Mouse (Mus musculus) layer of hippocampus, adult 9-10 months (tissue): ENCODE results near the gene Camk2d.

Experiments
- DNase-seq: peaks from one replicate; pipeline ENCODE4 v3.0.0; 2022; ENCODE audit warnings: low spot score

Gene Camk2d

DNA sequence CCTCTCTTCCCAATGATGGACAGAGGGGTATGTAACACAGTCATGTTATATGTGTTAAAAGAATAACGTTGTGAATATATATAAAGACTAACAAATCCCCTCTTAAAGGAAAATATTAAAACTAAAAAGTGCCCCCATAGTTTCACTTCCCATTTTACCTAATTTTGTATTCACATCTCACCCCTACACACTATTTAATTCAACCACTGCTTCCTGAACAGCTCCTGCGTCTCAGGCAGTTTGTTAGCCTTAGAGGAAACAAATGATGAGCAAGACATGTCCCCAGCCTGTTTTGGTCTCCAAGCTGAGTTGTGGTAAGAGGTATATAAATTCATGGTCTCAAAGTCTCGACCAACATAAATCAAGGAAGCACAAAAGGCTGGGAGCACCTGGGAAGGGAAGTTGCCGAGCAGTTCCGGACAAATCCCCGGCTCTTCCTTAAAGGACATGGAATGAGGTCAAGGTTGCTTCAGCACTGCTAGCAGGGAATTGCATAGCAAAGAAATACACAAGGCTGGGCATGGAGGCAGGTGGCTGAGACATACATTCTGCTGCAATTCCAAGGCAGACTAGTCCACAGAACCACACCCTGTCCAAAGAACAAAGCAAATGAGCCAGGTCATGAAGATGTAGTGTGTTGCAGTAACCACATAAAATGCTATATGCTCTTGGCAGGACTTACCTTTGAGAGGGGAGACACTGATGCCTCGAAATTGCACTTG, 155.4 kb downstream of the Camk2d start:
- no peak for DNase-seq

DNA sequence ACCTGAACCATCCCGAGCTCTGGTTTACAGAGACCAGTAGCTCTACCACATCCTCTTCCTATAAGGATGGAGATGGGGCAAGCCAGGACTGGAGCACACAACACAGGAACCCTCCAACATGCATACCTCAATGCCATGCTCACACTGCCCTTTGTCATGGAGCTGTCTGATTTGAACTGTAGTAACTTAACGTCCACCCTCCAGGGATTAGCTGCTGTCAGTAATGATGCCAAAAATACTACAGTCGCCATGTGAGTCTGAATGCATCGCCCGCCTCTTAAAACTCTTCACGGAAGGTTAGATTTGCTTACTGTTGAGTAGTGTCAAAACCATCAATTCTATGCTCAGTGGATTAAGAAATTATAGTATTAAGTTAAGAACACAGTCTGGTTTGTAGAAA, 156.9 kb downstream of the Camk2d start:
- no peak for DNase-seq

DNA sequence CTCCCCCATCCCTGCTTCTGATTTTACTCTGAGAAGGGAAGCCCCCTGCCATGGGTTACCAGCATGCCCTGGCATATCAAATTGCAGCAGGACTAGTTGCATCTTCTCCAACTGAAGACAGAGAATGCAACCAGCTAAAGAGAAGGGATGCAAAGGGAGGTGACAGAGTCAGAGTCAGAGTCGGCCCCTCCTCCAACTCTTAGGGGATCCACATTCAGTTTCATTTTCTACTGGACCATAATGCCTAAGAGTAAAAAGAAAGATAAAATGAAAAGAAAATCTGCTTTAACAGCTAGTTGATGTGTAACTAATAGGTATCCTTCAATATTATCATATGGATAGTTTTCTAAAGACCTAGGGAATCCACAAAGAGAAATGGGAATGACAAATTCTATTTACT, 162.3 kb downstream of the Camk2d start:
- DNase-seq: no peak

DNA sequence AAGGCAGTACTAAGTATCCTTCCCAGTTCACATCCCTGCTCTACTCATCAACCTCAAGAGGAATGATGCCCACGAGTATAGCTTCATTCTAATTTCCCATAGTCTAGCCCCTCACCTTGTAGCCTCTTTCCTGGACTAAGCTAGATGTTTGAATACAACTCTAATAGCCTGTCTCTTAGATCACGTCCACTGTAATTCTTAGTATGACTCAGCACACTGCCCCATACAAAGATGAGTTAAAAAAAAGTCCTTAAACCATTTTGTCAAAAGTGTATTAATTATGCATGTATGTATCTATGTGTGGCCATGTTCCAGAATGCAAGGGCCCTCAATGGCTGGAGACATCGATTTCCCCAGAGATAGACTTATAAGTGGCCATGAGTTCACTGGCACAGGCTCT, 164.5 kb downstream of the Camk2d start:
- DNase-seq: no peak

DNA sequence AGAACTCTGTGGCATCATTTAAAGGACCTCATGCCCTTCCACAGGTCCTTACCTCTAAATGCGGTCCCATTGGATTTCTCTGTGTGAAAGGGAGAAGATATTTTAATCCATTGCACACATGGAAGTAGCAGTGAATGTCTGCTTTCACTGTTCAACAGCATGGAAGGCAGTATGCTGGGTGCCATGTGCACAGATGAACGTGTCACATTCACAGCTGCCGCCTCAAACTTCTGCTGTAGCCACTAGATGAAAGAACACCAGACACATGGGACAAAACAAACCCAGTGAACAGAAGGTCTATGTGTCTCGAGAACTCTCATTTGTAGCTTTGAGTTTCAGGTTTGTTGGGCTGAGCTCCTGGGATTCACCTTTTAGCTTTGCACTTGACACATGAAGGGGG, 168.6 kb downstream of the Camk2d start:
- no peak for DNase-seq

DNA sequence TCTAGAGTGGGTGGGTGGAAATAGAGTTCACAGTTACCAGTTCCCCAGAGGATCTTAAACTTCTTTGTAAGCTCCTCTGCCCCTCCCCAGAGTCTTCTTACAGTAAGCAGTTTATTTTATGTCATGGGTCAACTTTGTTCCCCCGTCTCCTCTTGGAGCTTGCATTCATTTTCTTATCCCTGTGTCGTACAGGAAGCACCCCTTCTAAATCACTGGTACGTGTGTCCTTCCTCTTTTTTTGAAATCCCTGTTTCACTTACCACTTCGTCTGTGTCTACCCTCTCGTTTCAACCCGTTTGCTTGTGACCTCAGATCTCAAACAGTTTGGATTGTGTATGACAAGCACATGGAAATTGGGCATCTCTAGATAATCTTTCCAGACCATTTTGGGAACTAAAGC, 174.0 kb downstream of the Camk2d start:
- DNase-seq: no peak

DNA sequence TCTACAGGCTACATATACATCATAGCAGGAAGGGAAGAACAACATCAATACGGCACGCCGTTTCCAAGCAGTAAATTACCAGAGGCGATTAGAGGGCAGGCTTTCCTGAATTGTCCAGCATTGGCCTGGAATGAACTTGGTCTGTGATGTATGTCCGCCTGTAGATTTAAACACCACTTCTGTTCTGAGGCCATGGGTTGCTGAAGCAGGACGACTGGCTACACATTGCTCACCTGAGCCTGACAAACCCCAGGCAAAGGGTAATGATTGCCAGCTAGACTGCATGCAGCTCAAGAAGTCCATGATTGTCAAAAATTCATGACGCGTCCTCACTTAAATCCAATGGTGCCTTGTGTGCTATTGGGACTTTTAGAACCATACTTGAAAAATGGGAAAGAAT, 174.9 kb downstream of the Camk2d start:
- no peak for DNase-seq

DNA sequence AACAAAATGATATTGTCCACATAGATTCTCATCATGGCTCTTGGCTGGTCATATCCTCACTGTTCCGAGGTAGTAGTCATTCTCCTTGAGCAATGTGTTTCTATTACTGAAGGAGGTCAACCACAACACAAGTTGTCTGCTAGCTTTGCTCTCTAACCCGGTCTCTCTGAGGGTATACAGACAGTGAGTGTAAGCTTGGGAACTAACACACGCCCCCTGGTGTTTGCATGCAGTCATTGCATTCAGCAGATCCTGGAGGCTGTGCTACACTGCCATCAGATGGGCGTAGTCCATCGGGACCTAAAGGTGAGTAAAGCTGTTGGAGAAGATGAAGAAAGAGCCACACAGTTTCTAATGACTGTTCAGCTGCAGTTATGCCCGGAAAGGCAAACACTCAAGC, 175.4 kb downstream of the Camk2d start:
- peak; percentile 51 for DNase-seq

DNA sequence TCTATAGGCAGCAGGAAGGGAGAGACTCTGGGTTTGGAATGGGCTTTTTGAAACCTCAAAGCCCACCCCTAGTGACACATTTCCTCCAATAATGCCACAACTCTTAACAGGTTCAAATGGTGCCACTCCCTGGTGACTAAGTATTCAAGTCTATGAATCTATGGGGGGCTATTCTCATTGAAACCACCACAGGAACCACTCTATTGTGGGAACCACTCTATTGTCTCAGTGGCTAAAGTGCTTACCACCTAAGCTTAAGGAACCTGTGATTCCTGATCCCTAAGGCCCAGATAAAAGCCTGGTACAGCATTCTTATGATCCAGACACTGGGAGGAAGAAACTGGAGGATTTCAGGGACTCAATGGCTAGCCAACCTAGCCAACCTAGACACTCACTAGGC, 179.9 kb downstream of the Camk2d start:
- no peak for DNase-seq

DNA sequence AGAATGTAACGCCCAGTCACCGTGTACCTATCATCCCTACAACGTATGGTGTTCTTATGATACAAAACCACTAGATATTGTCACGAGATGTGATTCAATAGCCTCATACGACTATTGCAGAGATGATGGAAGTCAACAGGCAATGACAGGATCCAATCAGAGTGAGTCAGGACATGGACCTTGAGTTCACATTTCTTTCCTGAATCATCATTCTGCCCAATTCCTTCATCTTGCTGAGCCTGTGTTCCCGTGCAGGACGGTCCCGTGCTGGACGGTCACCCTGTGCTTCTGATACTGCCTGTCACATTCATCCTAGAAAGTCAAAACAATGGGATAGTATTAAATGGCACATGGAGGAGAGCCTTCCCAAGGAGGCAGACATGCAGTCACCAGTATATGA, 181.0 kb downstream of the Camk2d start:
- no peak for DNase-seq

DNA sequence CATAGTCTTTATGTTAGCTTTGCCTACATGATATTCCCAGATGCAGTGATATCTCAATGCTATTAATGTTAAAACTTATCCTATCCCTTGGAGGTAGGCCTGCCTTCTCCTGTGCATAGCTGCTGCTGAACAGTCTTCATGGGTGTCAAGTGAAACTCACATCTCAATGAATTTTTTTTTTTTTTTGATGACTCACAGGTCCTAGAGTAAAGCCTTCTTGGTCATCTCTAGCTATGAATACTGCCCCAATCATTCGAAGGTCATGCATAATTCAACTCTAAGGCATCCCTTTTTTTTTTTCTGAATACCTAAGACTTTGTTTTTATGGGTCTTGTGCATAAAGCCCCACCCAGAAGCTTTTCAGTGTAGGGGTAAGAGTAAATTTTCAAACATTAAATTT, 181.8 kb downstream of the Camk2d start:
- DNase-seq: no peak

DNA sequence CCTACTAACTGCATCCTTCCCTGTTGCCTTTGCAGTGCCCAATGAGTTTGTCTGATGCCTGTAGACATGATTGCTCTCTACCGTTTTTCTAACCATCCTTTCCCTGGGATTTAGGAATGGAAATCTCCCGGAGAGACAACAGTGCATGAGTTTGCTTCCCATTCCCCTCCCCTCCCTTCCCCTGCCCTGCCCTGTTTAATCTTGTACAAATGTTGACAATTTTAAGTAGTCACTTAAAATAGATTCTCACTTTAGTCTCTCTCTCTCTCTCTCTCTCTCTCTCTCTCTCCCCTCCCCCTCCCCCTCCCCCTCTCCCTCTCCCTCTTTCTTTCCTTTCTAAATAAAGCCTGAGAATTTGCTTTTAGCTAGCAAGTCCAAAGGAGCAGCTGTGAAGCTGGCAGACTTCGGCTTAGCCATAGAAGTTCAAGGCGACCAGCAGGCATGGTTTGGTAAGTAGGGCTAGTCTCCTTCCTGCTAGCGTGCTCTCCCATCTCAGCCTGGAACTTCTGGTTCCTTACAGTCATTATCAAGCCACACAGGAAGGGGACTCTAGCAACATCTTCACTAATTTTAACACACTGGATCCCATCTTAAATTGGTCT, 184.0 kb downstream of the Camk2d start:
- no peak for DNase-seq

DNA sequence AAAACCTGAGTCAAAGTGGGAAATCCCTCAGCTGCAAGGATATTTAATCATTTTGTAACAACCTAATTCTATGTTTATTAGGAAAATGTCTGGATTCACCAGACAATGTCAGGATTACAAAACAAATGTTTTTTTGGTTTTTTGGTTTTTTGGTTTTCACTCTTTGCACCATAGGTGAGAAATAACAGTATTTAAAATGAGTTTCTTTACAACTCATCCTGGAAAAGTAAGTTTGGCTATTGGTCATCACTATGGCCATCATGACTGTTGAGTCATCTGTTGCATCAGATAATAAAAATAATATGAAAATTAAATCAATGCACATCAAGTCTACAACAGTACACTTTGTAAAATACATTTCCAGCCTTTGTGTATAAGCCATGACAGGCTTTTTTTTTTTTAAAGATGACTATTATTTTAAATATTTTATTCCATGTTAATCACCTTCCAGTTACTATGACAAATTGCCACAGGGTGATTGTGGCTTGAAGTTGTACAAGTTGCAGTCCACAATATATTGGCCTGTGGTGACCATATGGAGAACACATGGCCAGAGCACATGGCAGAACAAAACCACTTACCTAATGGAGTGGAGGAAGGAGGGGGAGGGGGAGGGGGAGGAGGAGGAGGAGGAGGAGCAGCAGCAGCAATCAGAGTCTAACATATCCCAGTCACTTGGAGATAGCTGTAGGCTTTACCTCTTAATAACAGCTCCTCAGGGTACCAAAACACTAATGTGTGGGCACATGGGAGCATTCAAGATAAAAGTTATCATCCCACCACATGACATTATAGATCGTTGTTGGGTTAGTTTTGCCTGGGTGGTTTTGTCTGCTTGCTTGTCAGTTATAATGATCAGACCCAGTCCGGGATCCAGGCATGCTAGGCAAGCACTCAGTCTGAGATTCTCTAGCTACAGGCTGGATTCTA, 197.2 kb downstream of the Camk2d start:
- DNase-seq: no peak

DNA sequence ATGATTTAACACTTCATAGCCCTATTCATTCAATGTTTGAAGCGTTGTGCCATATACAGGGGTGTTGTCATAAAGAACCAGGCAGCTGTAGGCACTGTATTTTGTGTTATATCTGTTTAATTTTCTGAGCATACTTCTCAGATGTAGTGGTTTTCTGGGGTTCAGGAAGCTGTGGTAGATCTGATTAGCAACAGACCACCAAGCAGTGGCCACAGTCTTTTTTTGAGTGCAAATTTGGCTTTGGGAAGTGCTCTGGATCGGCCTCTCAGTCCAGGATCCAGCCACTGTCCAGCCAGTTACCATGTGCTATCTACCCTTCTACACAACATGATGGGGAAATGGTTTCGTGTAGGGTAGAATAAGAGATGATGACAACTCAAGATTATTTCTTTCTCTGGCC, 199.8 kb downstream of the Camk2d start:
- DNase-seq: no peak

DNA sequence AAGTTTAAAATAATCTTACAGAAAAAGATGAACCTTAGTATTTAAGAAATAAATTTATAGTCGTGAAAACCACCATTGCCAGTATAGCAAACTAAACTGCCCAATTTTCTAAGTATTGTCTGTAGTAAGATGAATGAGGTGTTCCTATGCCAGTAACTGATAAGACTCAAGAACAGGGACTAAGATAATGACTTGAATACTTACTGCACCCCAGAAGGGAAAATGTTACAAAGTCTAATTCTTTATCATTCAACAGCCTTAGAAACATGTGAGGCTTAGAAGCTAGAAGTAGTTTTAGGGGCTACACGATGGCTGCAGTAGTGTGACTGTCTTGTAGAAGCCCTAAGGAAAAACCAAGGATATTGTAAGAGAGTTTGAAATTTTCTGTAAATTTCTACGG, 200.9 kb downstream of the Camk2d start:
- DNase-seq: no peak

DNA sequence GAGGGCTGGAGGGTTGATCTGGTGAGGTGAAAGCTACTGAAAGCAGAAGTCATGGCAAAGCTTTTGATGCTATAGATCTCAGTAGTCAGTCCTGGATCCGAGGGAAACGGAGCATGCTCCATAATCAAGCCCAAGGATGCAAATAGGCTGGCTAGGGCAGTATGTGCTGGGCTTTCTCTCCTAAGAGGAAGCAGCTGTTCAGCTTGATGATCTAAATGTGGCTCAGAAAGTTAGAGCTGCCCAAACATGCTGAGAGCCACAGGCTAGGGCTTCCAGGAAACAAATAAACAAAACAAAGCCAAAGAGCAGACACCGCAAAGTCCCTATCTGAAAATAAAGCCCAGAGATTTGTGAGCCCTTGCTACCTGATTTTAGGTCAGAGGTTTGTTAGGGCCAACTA, 201.7 kb downstream of the Camk2d start:
- DNase-seq: no peak

DNA sequence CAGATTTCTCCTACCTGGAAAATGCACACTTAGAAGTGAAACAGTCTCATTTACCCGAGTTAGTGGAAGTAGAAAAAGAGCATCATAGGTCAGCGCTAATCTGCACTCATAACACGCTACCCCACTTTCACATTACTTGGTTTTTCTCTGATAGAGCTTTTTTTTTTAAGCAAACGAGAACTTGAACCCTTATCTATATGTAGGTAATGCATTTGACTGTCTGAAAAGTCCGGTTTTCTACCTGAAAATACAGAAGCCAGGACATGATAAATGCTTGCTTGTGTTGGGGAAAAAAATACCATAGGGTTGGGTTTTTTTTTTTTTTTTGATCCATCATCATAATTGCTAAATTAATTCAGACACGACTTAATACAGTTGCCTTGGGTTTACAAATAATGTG, 206.9 kb downstream of the Camk2d start:
- no peak for DNase-seq

DNA sequence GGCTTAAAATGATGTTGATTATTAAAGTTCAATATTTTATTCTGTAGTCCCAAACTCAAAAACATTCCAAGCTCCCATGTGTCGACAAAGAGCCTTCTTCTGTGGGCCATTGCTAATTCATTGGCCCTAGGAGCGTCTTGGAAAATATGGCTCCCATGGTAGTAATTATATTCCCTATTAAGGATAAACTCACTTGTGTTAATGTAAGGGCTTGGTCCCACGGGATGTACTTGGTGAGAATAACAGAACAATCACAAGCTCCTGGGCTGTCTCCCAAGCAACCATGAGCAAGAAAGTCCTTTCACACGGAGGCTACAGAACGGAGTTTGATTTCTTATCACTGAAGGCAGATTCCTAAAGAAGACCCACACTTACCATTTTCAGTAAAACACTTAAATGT, 208.9 kb downstream of the Camk2d start:
- no peak for DNase-seq

DNA sequence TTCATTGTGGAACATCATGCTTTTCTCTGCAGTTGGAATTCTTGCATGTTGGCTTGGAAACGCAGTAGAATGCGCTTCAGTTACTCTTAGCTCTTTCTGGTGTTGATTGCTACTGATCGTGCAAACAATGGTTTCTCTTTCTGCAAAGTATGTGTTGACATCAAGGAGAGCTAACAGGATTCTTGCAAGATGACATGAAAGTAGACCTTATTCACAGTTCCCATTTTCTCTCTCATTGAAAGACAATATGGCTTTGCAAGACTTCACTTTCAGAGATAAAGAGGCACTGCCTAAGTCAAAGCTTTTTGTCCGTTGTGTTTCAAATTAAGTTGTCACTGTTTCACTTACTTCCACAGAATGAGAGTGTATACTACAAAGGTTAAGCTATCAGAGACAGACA, 210.0 kb downstream of the Camk2d start:
- DNase-seq: no peak

DNA sequence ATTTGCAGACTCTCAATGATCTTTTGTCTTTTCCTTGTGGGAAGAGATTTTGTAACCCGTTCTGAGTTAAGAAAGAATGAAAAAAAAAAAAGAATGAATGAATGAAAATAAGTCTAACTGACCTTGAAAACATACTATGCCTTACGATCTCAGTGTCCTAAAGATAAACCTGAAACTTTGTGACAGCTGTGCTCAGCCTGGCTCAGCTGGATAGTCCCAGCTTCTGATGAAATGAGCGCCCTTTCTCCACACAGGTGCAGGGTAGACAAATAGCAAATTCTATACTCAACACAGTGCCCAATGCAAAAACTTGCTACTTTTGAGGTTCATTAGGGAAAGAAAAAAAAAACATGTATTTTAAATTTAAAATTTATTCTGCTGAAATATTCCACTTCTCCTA, 213.8 kb downstream of the Camk2d start:
- no peak for DNase-seq

DNA sequence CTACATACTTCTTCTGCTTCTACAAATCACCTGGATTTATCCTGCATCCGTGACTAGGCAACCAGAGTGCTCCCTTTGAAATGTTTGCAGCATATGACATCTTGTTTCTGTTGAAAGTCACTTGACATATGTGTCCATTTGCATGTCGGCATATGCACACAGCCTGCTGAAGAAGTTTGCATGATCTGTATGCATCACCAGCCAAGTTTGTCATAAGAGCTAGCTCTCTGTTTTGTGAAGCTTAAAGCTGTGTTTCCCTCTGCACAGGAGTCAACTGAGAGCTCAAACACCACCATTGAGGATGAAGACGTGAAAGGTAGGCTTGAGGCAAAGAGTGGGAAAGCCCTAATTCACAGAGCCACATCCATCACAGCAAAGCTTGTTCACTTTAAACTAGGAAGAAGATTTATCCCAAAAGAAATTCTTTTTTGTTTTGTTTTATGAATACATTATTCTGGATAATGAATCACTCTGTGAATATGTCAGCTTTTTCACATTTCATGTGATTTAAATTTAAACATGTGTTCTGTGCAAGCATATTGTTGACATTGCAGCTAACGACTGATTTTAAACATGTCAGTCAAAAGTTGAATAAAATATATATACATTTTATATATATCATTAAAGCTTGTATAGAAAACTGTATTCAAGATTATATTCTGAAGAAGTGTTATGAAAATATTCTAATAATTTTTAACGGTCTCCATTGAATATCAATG, 214.4 kb downstream of the Camk2d start:
- no peak for DNase-seq

DNA sequence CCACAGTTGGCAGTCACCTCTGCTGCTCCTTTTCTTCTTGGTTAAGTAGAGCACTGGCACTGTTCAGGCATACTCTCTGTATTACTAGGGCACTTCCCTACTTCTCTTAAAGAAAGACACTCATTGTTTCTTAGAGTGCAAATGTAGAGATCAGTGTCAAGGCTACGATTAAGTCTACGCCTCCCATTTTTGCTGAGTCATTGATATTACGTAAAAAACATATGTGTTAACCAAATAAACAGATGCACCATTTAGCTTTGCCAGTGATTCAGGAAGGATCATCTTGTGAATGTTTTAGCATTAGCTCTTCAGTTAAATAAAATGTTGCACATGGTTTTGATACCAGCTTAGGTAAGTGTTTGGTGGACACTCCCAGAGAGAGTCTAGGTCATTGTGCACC, 215.5 kb downstream of the Camk2d start:
- no peak for DNase-seq

DNA sequence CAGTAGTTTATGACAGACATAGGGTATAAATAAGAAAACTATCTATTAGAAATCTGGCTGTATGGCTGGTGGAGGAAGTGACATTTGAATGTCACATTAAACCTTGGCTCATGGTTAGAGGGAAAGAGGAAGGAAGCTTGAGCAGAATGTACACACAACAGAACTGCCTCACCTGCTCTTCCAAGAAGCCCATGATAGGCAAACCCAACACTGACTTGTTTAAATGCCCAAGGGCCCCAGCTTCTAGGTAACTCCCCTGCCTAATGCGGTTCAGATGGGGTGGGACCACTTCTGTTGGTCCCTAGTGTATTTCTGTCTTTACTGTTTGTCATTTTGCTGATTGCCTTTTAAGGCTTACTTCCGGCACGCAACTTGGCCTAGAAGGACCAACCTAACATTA, 226.3 kb downstream of the Camk2d start:
- DNase-seq: no peak
